25 mouse cellular contexts compared by ENCODE assay signal in genomic region chr3:26750492-26750891, GRCm38 (mm10).
"Had no signal": no experiment of that assay in that cellular context is flagged by ENCODE, and none has a peak within 500 bp of the region (broad histone marks: within the 10 kb centered on the region; RNA-seq: fewer than 3 reads in every experiment).

No protein-coding gene starts in this region.

- H3K36me3 ChIP-seq: heart, embryonic 10.5 days; heart, embryonic 12.5 days; hindbrain, embryonic 10.5 days; hindbrain, embryonic 12.5 days; intestine, embryonic 15.5 days; limb, embryonic 10.5 days; limb, embryonic 12.5 days; liver, embryonic 13.5 days; liver, embryonic 15.5 days had no signal

- H3K9me3 ChIP-seq: heart, embryonic 10.5 days; heart, embryonic 12.5 days; hindbrain, embryonic 10.5 days; hindbrain, embryonic 12.5 days; intestine, embryonic 15.5 days; limb, embryonic 10.5 days; limb, embryonic 12.5 days; liver, embryonic 13.5 days; liver, embryonic 15.5 days had no signal

- H3K4me2 ChIP-seq: heart, embryonic 12.5 days; hindbrain, embryonic 12.5 days; hindbrain, embryonic 14.5 days; intestine, embryonic 15.5 days; limb, embryonic 12.5 days; liver, embryonic 11.5 days; liver, embryonic 13.5 days; liver, embryonic 15.5 days had no signal

- H3K4me1 ChIP-seq: heart, embryonic 10.5 days; heart, embryonic 12.5 days; hindbrain, embryonic 10.5 days; hindbrain, embryonic 12.5 days; intestine, embryonic 15.5 days; limb, embryonic 10.5 days; limb, embryonic 12.5 days; liver, embryonic 13.5 days; liver, embryonic 15.5 days had no signal

- H3K9ac ChIP-seq: heart, embryonic 12.5 days; hindbrain, embryonic 12.5 days; hindbrain, embryonic 14.5 days; intestine, embryonic 15.5 days; limb, embryonic 12.5 days; liver, embryonic 13.5 days; liver, embryonic 15.5 days had no signal

- H3K27ac ChIP-seq: heart, embryonic 10.5 days; hindbrain, embryonic 10.5 days; hindbrain, embryonic 12.5 days; hindbrain, embryonic 14.5 days; intestine, embryonic 15.5 days; limb, embryonic 10.5 days; limb, embryonic 12.5 days; liver, embryonic 13.5 days; liver, embryonic 15.5 days had no signal

- DNase-seq: gastrocnemius, postnatal 14 days; gastrocnemius, postnatal 36 days; heart, adult 18-20 months; heart, postnatal 10 days; heart, postnatal 4 days; kidney, adult 18-20 months; kidney, adult 8-10 months; kidney, postnatal 10 days; kidney, postnatal 25 days; kidney, postnatal 4 days; liver; liver, embryonic 13.5 days had no signal

- H3K27me3 ChIP-seq: heart, embryonic 12.5 days; hindbrain, embryonic 12.5 days; intestine, embryonic 15.5 days; limb, embryonic 12.5 days; liver, embryonic 13.5 days; liver, embryonic 15.5 days had no signal

- ATAC-seq: hindbrain, embryonic 16.5 days; inflammation-experienced regulatory T-cells, adult 6 months; intestine, embryonic 15.5 days; intestine, postnatal 0 days had no signal

- H3K4me3 ChIP-seq: heart, embryonic 10.5 days; heart, embryonic 12.5 days; hindbrain, embryonic 10.5 days; hindbrain, embryonic 12.5 days; intestine, embryonic 15.5 days; limb, embryonic 10.5 days; limb, embryonic 12.5 days; liver, embryonic 13.5 days; liver, embryonic 15.5 days had no signal
